Mouse (Mus musculus) gastrocnemius, postnatal 14 days (tissue): ENCODE data around the gene Lamtor2. TPM values are rescaled to one million over a fixed set of nuclear protein-coding genes. Genes with fewer than 3 reads are reported as not detected.
"Not testable (repeated sequence)": the region's sequence is repeated elsewhere in the genome, so short reads cannot be mapped to it uniquely, and the experiment has no call there.

Source experiments
- DNase-seq: peaks from one replicate; pipeline ENCODE4 v3.0.0; 2021; ENCODE audit warnings: mixed read lengths
- intact Hi-C: fragments of 180-260 bp; cut with DNase I; formaldehyde crosslinking; loops from one replicate; pipeline ENCODE4 v1.15.1; 2025; ENCODE audit warnings: low total_unique reads
- long read RNA-seq, 2 experiments: library from polyadenylated mRNA; stranded (forward); transcript quantifications; one replicate each; pipeline ENCODE4 v2.0.0; 2021
- total RNA-seq, 2 experiments: library from RNA; stranded (reverse); gene quantifications; 2 replicates each; pipeline ENCODE4 v1.2.3; 2021

Gene Lamtor2
- total RNA-seq, result 10 to 100 TPM; 78.3 to 80.4 TPM
- long read RNA-seq, experiment 1, transcript Lamtor2-201 (4 exons, 668 nt), result major isoform, 50 of 59 reads
- long read RNA-seq, experiment 1, partial matches to known transcripts, result 1 of 59 reads
- long read RNA-seq, experiment 1, other reads (novel, unspliced or antisense), result 2 of 59 reads
- long read RNA-seq, experiment 2, transcript Lamtor2-201 (4 exons, 668 nt), result major isoform, 52 of 67 reads
- long read RNA-seq, experiment 2, partial matches to known transcripts, result 0 of 67 reads
- long read RNA-seq, experiment 2, other reads (novel, unspliced or antisense), result 9 of 67 reads

GRCm38 (mm10) chr3:88552676-88553524 is at the start of gene Lamtor2:
Gene Lamtor2, minus strand, starts transcription at chr3:88553074.
- intact Hi-C loops, result no loop called here
- peak; percentile 99 for DNase-seq

GRCm38 (mm10) chr3:88602466-88602865 is 49.6 kb upstream of the Lamtor2 start:
- intact Hi-C loops, result no loop called here
- DNase-seq, result no peak

GRCm38 (mm10) chr3:88596547-88596946 is 43.7 kb upstream of the Lamtor2 start:
- DNase-seq, intact Hi-C loops: not testable (repeated sequence)

- intact Hi-C loops, result no loop called here
- no peak for DNase-seq
These were observed 41.2 kb upstream of the Lamtor2 start for GRCm38 (mm10) chr3:88593893-88594580.

GRCm38 (mm10) chr3:88592942-88593576 is 40.2 kb upstream of the Lamtor2 start:
- DNase-seq, result no peak
- intact Hi-C loops, result no loop called here

GRCm38 (mm10) chr3:88591950-88592731 is 39.3 kb upstream of the Lamtor2 start:
- no peak for DNase-seq
- intact Hi-C loops, result no loop called here

- intact Hi-C loops, result no loop called here
- no peak for DNase-seq
These were observed 38.2 kb upstream of the Lamtor2 start for GRCm38 (mm10) chr3:88591044-88591443.

GRCm38 (mm10) chr3:88590246-88590645 is 37.4 kb upstream of the Lamtor2 start:
- intact Hi-C loops, result no loop called here
- DNase-seq, result no peak

GRCm38 (mm10) chr3:88586640-88587039 is 33.8 kb upstream of the Lamtor2 start:
- no peak for DNase-seq
- intact Hi-C loops, result no loop called here

- intact Hi-C loops, result no loop called here
- no peak for DNase-seq
These were observed 32.9 kb upstream of the Lamtor2 start for GRCm38 (mm10) chr3:88585769-88586168.

GRCm38 (mm10) chr3:88579454-88580117 is 26.7 kb upstream of the Lamtor2 start:
- DNase-seq, result peak; percentile 77
- intact Hi-C loops, result no loop called here

GRCm38 (mm10) chr3:88578498-88579424 is 25.9 kb upstream of the Lamtor2 start:
- intact Hi-C loops, result no loop called here
- DNase-seq, result no peak

- intact Hi-C loops, DNase-seq: not testable (repeated sequence)
These were observed 25.0 kb upstream of the Lamtor2 start for GRCm38 (mm10) chr3:88577846-88578245.

GRCm38 (mm10) chr3:88575540-88575939 is 22.7 kb upstream of the Lamtor2 start, which contains the start of gene Ssr2:
Gene Ssr2, plus strand, starts transcription at chr3:88575876.
- no peak for DNase-seq
- intact Hi-C loops, result no loop called here

- intact Hi-C loops, result no loop called here
- DNase-seq, result no peak
These were observed 20.9 kb upstream of the Lamtor2 start for GRCm38 (mm10) chr3:88573810-88574209.

- intact Hi-C loops, result no loop called here
- DNase-seq, result no peak
These were observed 20.0 kb upstream of the Lamtor2 start for GRCm38 (mm10) chr3:88572835-88573234.

GRCm38 (mm10) chr3:88571856-88572255 is 19.0 kb upstream of the Lamtor2 start:
- no peak for DNase-seq

More at GRCm38 (mm10) chr3:88571856-88572255, 19.0 kb upstream of the Lamtor2 start:
- intact Hi-C loops, result no loop called here
